Mouse (Mus musculus): ENCODE data around the gene Madd. TPM values are rescaled to one million over a fixed set of nuclear protein-coding genes. Genes with fewer than 3 reads are reported as not detected.

The Madd gene
- polyA plus RNA-seq, 1 experiment: 11.4 TPM

- no peak overlapping the region for H3K4me3 ChIP-seq (ENCODE audit: control insufficient read depth, low read depth, low read length)
- H3K4me1 ChIP-seq (ENCODE audit: control insufficient read depth, insufficient read depth, low read length): no peaks in the 10 kb centered on the region
- H3K27ac ChIP-seq (ENCODE audit: control insufficient read depth, insufficient read depth, low read depth, low read length): no peak overlapping the region
- H3K36me3 ChIP-seq (ENCODE audit: control insufficient read depth, insufficient read depth, low read length): peaks cover 1% of the 10 kb centered on the region; the same call in 1 of the 2 replicates
- no peaks in the 10 kb centered on the region for H3K27me3 ChIP-seq (ENCODE audit: control insufficient read depth, insufficient read depth, low read length)
- TF ChIP-seq POLR2A (IDR thresholded peaks at IDR 0.05; ENCODE audit: control insufficient read depth, low read depth, low read length) (no peak), CTCF (IDR thresholded peaks at IDR 0.05; ENCODE audit: control insufficient read depth, insufficient read depth, insufficient replicate concordance, low read depth, low read length) (no peak)
These were observed 26.5 kb downstream of the Madd start for GRCm38 (mm10) chr2:91157002-91157752.

GRCm38 (mm10) chr2:91154091-91154490, 29.5 kb downstream of the Madd start:
- Histone ChIP-seq H3K4me1 (ENCODE audit: control insufficient read depth, insufficient read depth, low read length) (no peaks in the 10 kb centered on the region), H3K27me3 (ENCODE audit: control insufficient read depth, insufficient read depth, low read length) (no peaks in the 10 kb centered on the region), H3K27ac (ENCODE audit: control insufficient read depth, insufficient read depth, low read depth, low read length) (no peak overlapping the region), H3K36me3 (ENCODE audit: control insufficient read depth, insufficient read depth, low read length) (peaks cover 1% of the 10 kb centered on the region; the same call in 1 of the 2 replicates), H3K4me3 (ENCODE audit: control insufficient read depth, low read depth, low read length) (no peak overlapping the region)
- TF ChIP-seq POLR2A (IDR thresholded peaks at IDR 0.05; ENCODE audit: control insufficient read depth, low read depth, low read length) (no peak), CTCF (IDR thresholded peaks at IDR 0.05; ENCODE audit: control insufficient read depth, insufficient read depth, insufficient replicate concordance, low read depth, low read length) (no peak)

DNA sequence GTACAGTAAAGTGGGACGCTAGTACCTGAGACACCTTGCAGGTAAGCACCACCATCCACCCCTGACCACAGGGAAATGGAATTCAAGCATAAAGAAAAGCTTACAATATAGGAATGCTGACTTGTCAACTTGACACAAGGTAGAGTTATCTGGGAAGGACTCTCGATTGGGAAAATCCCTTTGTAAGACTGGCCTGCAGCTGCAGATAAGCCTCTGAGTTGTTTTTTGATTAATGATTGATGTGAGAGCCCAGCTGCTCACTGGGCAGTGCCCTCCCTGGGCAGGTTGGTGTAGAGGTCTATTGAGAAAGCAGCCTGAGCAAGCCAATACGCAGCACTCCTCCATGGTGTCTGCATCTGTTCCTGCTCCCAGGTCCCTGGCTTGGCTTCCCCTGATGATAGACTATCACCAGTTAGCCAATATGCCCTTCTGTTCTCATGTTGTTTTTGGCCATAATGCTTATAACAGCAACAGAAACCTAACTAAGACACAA, 30.7 kb downstream of the Madd start:
- no peaks in the 10 kb centered on the region for H3K4me1 ChIP-seq (ENCODE audit: control insufficient read depth, insufficient read depth, low read length)
- H3K36me3 ChIP-seq (ENCODE audit: control insufficient read depth, insufficient read depth, low read length): peaks cover 1% of the 10 kb centered on the region; the same call in 1 of the 2 replicates
- no peak overlapping the region for H3K27ac ChIP-seq (ENCODE audit: control insufficient read depth, insufficient read depth, low read depth, low read length)
- no peak overlapping the region for H3K4me3 ChIP-seq (ENCODE audit: control insufficient read depth, low read depth, low read length)
- no peaks in the 10 kb centered on the region for H3K27me3 ChIP-seq (ENCODE audit: control insufficient read depth, insufficient read depth, low read length)
- no peak for TF ChIP-seq POLR2A (IDR thresholded peaks at IDR 0.05; ENCODE audit: control insufficient read depth, low read depth, low read length)
- no peak for TF ChIP-seq CTCF (IDR thresholded peaks at IDR 0.05; ENCODE audit: control insufficient read depth, insufficient read depth, insufficient replicate concordance, low read depth, low read length)

- H3K27ac ChIP-seq (ENCODE audit: control insufficient read depth, insufficient read depth, low read depth, low read length): no peak overlapping the region
These were observed 32.3 kb downstream of the Madd start for GRCm38 (mm10) chr2:91151331-91151730.

DNA sequence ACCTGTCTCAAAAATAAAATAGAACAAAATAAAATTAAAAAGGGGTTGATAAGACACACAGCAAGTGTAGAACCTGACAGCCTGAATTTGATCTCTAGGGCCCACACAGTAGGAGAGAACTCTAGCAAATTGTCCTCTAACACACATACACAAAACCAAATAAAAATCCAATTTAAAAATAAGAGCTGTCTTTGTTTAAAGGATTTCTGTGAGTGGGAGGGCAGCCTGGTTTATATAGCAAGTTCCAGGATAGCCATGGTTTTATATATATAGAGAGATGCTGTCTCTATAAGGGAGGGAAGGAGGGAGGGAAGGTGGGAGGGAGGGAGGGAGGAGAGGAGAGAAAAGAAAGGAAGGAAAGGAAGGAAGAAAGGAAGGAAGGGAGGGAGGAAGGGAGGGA, 35.5 kb downstream of the Madd start:
- H3K4me1 ChIP-seq (ENCODE audit: control insufficient read depth, insufficient read depth, low read length): no peaks in the 10 kb centered on the region
- no peak for TF ChIP-seq POLR2A (IDR thresholded peaks at IDR 0.05; ENCODE audit: control insufficient read depth, low read depth, low read length)
- no peak for TF ChIP-seq CTCF (IDR thresholded peaks at IDR 0.05; ENCODE audit: control insufficient read depth, insufficient read depth, insufficient replicate concordance, low read depth, low read length)
- H3K27ac ChIP-seq (ENCODE audit: control insufficient read depth, insufficient read depth, low read depth, low read length): no peak overlapping the region
- no peaks in the 10 kb centered on the region for H3K27me3 ChIP-seq (ENCODE audit: control insufficient read depth, insufficient read depth, low read length)
- H3K36me3 ChIP-seq (ENCODE audit: control insufficient read depth, insufficient read depth, low read length): no peaks in the 10 kb centered on the region; the same call in 1 of the 2 replicates
- no peak overlapping the region for H3K4me3 ChIP-seq (ENCODE audit: control insufficient read depth, low read depth, low read length)

More at GRCm38 (mm10) chr2:91151331-91151730, 32.3 kb downstream of the Madd start:
- no peaks in the 10 kb centered on the region for H3K27me3 ChIP-seq (ENCODE audit: control insufficient read depth, insufficient read depth, low read length)
- no peak overlapping the region for H3K4me3 ChIP-seq (ENCODE audit: control insufficient read depth, low read depth, low read length)
- H3K36me3 ChIP-seq (ENCODE audit: control insufficient read depth, insufficient read depth, low read length): peaks cover 1% of the 10 kb centered on the region; the same call in 1 of the 2 replicates
- TF ChIP-seq POLR2A (IDR thresholded peaks at IDR 0.05; ENCODE audit: control insufficient read depth, low read depth, low read length) (no peak), CTCF (IDR thresholded peaks at IDR 0.05; ENCODE audit: control insufficient read depth, insufficient read depth, insufficient replicate concordance, low read depth, low read length) (no peak)
- no peaks in the 10 kb centered on the region for H3K4me1 ChIP-seq (ENCODE audit: control insufficient read depth, insufficient read depth, low read length)

DNA sequence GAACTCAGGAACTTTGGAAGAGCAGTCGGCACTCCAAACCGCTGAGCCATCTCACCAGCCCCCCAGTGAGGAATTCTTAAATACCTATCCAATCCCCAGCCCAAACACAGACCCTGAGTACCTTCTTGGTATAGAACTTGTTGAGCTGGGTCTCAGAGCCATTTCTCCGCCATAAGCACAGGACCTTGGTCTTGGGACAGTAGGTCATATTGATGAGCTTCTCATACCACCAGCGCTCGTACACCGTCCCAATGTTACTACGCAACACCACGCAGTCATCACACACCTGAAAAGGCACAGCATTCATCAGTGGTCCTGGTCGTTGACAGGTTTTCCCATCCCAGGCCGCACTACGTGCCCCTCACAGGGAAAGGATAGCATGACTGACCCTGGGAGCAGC, 40.2 kb downstream of the Madd start:
- Histone ChIP-seq H3K36me3 (ENCODE audit: control insufficient read depth, insufficient read depth, low read length) (peaks cover 2% of the 10 kb centered on the region), H3K27me3 (ENCODE audit: control insufficient read depth, insufficient read depth, low read length) (no peaks in the 10 kb centered on the region), H3K4me3 (ENCODE audit: control insufficient read depth, low read depth, low read length) (no peak overlapping the region), H3K27ac (ENCODE audit: control insufficient read depth, insufficient read depth, low read depth, low read length) (no peak overlapping the region), H3K4me1 (ENCODE audit: control insufficient read depth, insufficient read depth, low read length) (no peaks in the 10 kb centered on the region)
- TF ChIP-seq POLR2A (IDR thresholded peaks at IDR 0.05; ENCODE audit: control insufficient read depth, low read depth, low read length): no peak

GRCm38 (mm10) chr2:91142920-91143319, 40.7 kb downstream of the Madd start:
- H3K27ac ChIP-seq (ENCODE audit: control insufficient read depth, insufficient read depth, low read depth, low read length): no peak overlapping the region
- no peaks in the 10 kb centered on the region for H3K4me1 ChIP-seq (ENCODE audit: control insufficient read depth, insufficient read depth, low read length)
- no peak for TF ChIP-seq POLR2A (IDR thresholded peaks at IDR 0.05; ENCODE audit: control insufficient read depth, low read depth, low read length)
- TF ChIP-seq CTCF (IDR thresholded peaks at IDR 0.05; ENCODE audit: control insufficient read depth, insufficient read depth, insufficient replicate concordance, low read depth, low read length): no peak
- no peak overlapping the region for H3K4me3 ChIP-seq (ENCODE audit: control insufficient read depth, low read depth, low read length)
- H3K27me3 ChIP-seq (ENCODE audit: control insufficient read depth, insufficient read depth, low read length): no peaks in the 10 kb centered on the region
- peaks cover 2% of the 10 kb centered on the region for H3K36me3 ChIP-seq (ENCODE audit: control insufficient read depth, insufficient read depth, low read length)

All from testis, adult 2 months (tissue).